Comparison of ENCODE assay signal across 17 mouse cellular contexts in genomic region chr1:57040201-57040600, GRCm38 (mm10).
DNase-seq lines count a peak whose midpoint lies in the region; ATAC-seq lines count a peak whose summit lies in the region.
"Had no signal": no experiment of that assay in that cellular context is flagged by ENCODE, and none has a peak within 500 bp of the region (broad histone marks: within the 10 kb centered on the region; RNA-seq: fewer than 3 reads in every experiment).

No protein-coding gene starts in this region.

- H3K4me1 ChIP-seq in forebrain, embryonic 12.5 days = no peaks in the 10 kb centered on the region
- H3K4me1 ChIP-seq in forebrain, embryonic 11.5 days (replicated peaks; ENCODE audit: control insufficient read depth, insufficient read depth, low read length) = no peaks in the 10 kb centered on the region
- peaks cover 11% of the 10 kb centered on the region; the same call in 1 of the 2 replicates for H3K4me1 ChIP-seq in embryonic facial prominence, embryonic 15.5 days
- H3K4me1 ChIP-seq: hindbrain, embryonic 15.5 days; liver, embryonic 13.5 days; megakaryocyte, embryonic 14.5 days had no signal

- DNase-seq in forebrain, embryonic 11.5 days (ENCODE audit: low spot score) = no peak
- peak; percentile 3 to 9 for DNase-seq in layer of hippocampus, postnatal 36 days
- no peak for DNase-seq in layer of hippocampus, adult 9-10 months (ENCODE audit: low spot score)
- peak; percentile 53 for DNase-seq in Muller cell, postnatal 12 days (ENCODE audit: inconsistent ontology term)
- no peak for DNase-seq in urinary bladder, postnatal 36 days (ENCODE audit: low spot score in 2 of 2)
- DNase-seq: heart, adult 18-20 months; kidney, adult 18-20 months; kidney, postnatal 4 days; liver, embryonic 13.5 days; thymus, postnatal 25 days had no signal

- ATAC-seq in forebrain, embryonic 12.5 days (ENCODE audit: low FRiP score) = no peak; the same call in 1 of the 2 replicates
- no peak for ATAC-seq in forebrain, embryonic 11.5 days (replicated peaks; ENCODE audit: low FRiP score)
- no peak; the same call in 1 of the 2 replicates for ATAC-seq in embryonic facial prominence, embryonic 15.5 days (ENCODE audit: insufficient number of reproducible peaks, low FRiP score, low TSS enrichment, low read depth)
- ATAC-seq: lung, postnatal 0 days; Patski had no signal

- no peaks in the 10 kb centered on the region for H3K36me3 ChIP-seq in forebrain, embryonic 12.5 days (replicated peaks)
- no peaks in the 10 kb centered on the region for H3K36me3 ChIP-seq in forebrain, embryonic 11.5 days (ENCODE audit: control insufficient read depth, insufficient read depth, low read length)
- H3K36me3 ChIP-seq in embryonic facial prominence, embryonic 15.5 days = no peaks in the 10 kb centered on the region
- H3K36me3 ChIP-seq: hindbrain, embryonic 15.5 days; liver, embryonic 13.5 days had no signal

- 46% methylated on average over 8 of the region's 8 CpGs for WGBS in forebrain, embryonic 12.5 days
- WGBS in forebrain, embryonic 11.5 days = 62% methylated on average over 8 of the region's 8 CpGs
- WGBS in embryonic facial prominence, embryonic 15.5 days = 26% methylated on average over 8 of the region's 8 CpGs

- H3K4me2 ChIP-seq in forebrain, embryonic 12.5 days = no peak overlapping the region
- H3K4me2 ChIP-seq in forebrain, embryonic 11.5 days (ENCODE audit: low read depth, low read length, severe bottlenecking) = no peak overlapping the region
- no peak overlapping the region for H3K4me2 ChIP-seq in embryonic facial prominence, embryonic 15.5 days (replicated peaks)
- H3K4me2 ChIP-seq: hindbrain, embryonic 15.5 days; liver, embryonic 13.5 days had no signal

- H3K9me3 ChIP-seq in forebrain, embryonic 12.5 days = no peaks in the 10 kb centered on the region
- H3K9me3 ChIP-seq in forebrain, embryonic 11.5 days (ENCODE audit: control insufficient read depth, low read length) = no peaks in the 10 kb centered on the region
- H3K9me3 ChIP-seq in embryonic facial prominence, embryonic 15.5 days (replicated peaks) = no peaks in the 10 kb centered on the region
- H3K9me3 ChIP-seq: hindbrain, embryonic 15.5 days; liver, embryonic 13.5 days had no signal

- H3K27me3 ChIP-seq in forebrain, embryonic 12.5 days = no peaks in the 10 kb centered on the region
- no peaks in the 10 kb centered on the region for H3K27me3 ChIP-seq in forebrain, embryonic 11.5 days (ENCODE audit: control insufficient read depth, insufficient read depth, low read length)
- no peaks in the 10 kb centered on the region for H3K27me3 ChIP-seq in embryonic facial prominence, embryonic 15.5 days
- H3K27me3 ChIP-seq: hindbrain, embryonic 15.5 days; liver, embryonic 13.5 days; megakaryocyte, embryonic 14.5 days had no signal

- H3K4me3 ChIP-seq in forebrain, embryonic 12.5 days (replicated peaks) = no peak overlapping the region
- H3K4me3 ChIP-seq in forebrain, embryonic 11.5 days (ENCODE audit: low read depth, low read length) = no peak overlapping the region
- no peak overlapping the region for H3K4me3 ChIP-seq in embryonic facial prominence, embryonic 15.5 days (replicated peaks)
- H3K4me3 ChIP-seq: hindbrain, embryonic 15.5 days; liver, embryonic 13.5 days; megakaryocyte, embryonic 14.5 days had no signal

- H3K9ac ChIP-seq in forebrain, embryonic 12.5 days = no peak overlapping the region
- H3K9ac ChIP-seq in forebrain, embryonic 11.5 days (ENCODE audit: low read length) = no peak overlapping the region
- no peak overlapping the region for H3K9ac ChIP-seq in embryonic facial prominence, embryonic 15.5 days
- H3K9ac ChIP-seq: hindbrain, embryonic 15.5 days; liver, embryonic 13.5 days had no signal

- 0 out of 2 replicates have a peak overlapping the region, but pooled peaks have one; percentile 25 for H3K27ac ChIP-seq in forebrain, embryonic 12.5 days
- no peak overlapping the region for H3K27ac ChIP-seq in forebrain, embryonic 11.5 days (ENCODE audit: low read depth, low read length)
- H3K27ac ChIP-seq in embryonic facial prominence, embryonic 15.5 days (replicated peaks) = peak overlapping the region; percentile 41; the same call in 1 of the 2 replicates
- H3K27ac ChIP-seq: hindbrain, embryonic 15.5 days; liver, embryonic 13.5 days; stomach, postnatal 0 days had no signal

Comparison
In these comparisons a context has a peak if more than half of its experiments do, and no peak if none do; other contexts are left out.
1. DNase-seq: peak in layer of hippocampus, postnatal 36 days (2 of 2) and Muller cell, postnatal 12 days (single experiment); none in forebrain, embryonic 11.5 days (single experiment), layer of hippocampus, adult 9-10 months (single experiment) and urinary bladder, postnatal 36 days (0 of 2).